Mouse (Mus musculus): ENCODE measurements around the gene Npy1r.

The Npy1r gene

GRCm38 (mm10) chr8:66696970-66697843 lies at the start of gene Npy1r:
TSS of gene Npy1r (plus strand) at chr8:66697192.
- DNase-seq = no peak

GRCm38 (mm10) chr8:66681261-66681660 lies 15.7 kb upstream of the Npy1r start:
- no peak for DNase-seq

- no peak for DNase-seq
Measured at GRCm38 (mm10) chr8:66687511-66688329, 9.3 kb upstream of the Npy1r start, which contains the start of gene Npy5r. TSS of gene Npy5r (minus strand) at chr8:66688128.

DNA sequence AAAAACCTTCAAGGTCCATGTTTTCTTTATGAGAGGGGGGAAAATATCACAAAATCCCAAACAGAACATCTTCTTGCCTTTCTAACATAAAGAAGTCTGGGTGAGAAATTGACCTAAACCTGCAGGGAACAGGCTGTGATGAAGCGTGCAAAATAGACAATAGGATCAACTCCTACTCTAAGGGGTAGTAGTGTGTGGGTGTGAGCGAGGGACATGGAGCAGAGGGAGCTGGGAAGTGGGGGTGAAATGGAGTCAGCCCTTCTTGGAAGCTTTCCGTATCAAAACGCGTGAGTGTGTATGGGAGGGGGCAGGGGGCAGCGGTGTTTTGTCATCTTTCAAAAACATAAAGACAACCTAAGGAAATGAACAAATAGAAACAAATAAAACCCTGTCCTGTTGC lies 8.6 kb upstream of the Npy1r start:
- DNase-seq = no peak

GRCm38 (mm10) chr8:66688799-66689198 lies 8.2 kb upstream of the Npy1r start:
- DNase-seq = no peak

GRCm38 (mm10) chr8:66690402-66690801 lies 6.6 kb upstream of the Npy1r start:
- no peak for DNase-seq

GRCm38 (mm10) chr8:66698011-66698410 lies 1.0 kb downstream of the Npy1r start:
- no peak for DNase-seq

- no peak for DNase-seq
Measured at GRCm38 (mm10) chr8:66698782-66699181, 1.8 kb downstream of the Npy1r start.

GRCm38 (mm10) chr8:66714324-66714975 lies 17.5 kb downstream of the Npy1r start:
- DNase-seq = no peak

DNA sequence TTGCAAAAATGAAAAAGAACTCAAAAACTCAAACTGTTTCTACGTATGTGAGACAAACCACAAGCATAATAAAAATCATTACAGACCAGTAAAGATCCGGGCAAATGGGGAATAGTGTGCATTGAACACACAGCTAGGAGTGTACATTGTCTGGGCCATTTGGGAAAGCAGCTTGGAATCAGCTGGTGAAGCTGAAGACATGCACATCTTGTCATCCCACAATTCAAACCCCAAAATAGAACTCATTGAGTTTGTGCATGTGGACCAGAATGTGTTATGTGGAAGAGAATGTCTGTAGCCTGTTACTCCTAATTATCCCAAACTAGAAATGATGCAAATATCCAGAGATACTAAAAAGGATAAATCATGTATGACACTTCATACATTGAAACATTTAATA lies 25.8 kb downstream of the Npy1r start:
- DNase-seq = no peak

GRCm38 (mm10) chr8:66729446-66729845 lies 32.5 kb downstream of the Npy1r start:
- no peak for DNase-seq

- DNase-seq = no peak
Measured at GRCm38 (mm10) chr8:66731957-66732356, 35.0 kb downstream of the Npy1r start.

DNA sequence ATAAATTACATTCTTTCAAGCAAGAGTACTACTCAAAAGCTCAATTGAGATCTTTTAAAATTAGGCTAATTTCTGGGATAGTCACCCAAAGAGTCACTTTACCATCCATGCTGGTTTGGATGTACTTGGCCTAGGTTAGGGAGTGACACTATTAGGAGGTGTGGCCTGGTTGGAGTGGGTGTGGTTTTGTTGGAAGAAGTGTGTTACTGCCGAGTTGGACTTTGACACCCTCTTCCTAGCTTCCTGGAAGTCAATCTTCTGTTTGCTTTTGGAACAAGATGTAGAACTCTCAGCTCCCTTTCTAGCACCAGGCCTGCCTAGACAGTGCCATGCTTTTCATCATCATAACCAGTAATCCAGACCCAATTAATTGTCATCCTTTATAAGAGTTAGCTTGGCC lies 45.4 kb downstream of the Npy1r start:
- DNase-seq = no peak

DNA sequence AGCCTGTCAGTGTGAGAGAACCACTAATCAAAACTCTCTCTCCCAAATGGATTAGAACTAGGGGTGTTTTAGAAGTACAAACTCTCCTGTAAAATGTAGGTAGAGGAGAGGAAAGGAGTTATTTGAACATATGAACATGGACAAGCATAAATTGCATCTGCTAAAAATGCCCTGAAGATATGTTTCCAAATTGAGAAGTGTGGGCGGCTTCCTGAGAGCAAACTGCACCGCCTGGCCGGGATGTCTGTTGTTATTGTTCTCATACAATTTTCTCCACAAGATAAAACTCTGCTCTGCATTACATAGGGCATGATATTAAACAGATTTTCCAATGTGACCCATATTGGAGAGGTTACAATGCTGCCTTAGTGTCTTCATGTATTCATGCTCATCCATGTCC lies 48.6 kb downstream of the Npy1r start:
- no peak for DNase-seq

- DNase-seq = no peak
Measured at GRCm38 (mm10) chr8:66751621-66752020, 54.6 kb downstream of the Npy1r start.

- DNase-seq = no peak
Measured at GRCm38 (mm10) chr8:66756161-66756560, 59.2 kb downstream of the Npy1r start.
